Mouse (Mus musculus) ES-Bruce4 (cell line): ENCODE results near the gene B9d1. TPM values are rescaled to one million over a fixed set of nuclear protein-coding genes. Genes with fewer than 3 reads are reported as not detected.

Experiments used
- H3K27ac ChIP-seq: 2 replicates; pipeline ENCODE4 v1.5.1; 2012; ENCODE audit warnings: low read length, inconsistent platforms; ENCODE audit not compliant: insufficient read depth
- H3K27me3 ChIP-seq: 2 replicates; pipeline ENCODE4 v1.6.1; 2012; ENCODE audit warnings: mild to moderate bottlenecking, low read length, inconsistent platforms; ENCODE audit not compliant: control insufficient read depth, poor library complexity, insufficient read depth, severe bottlenecking
- H3K36me3 ChIP-seq: 2 replicates; pipeline ENCODE4 v1.6.1; 2012; ENCODE audit warnings: inconsistent platforms, mild to moderate bottlenecking, low read length, moderate library complexity; ENCODE audit not compliant: control insufficient read depth, poor library complexity, insufficient read depth, severe bottlenecking
- H3K4me1 ChIP-seq: one replicate; pipeline ENCODE4 v1.8.1; 2011; ENCODE audit warnings: low read length; ENCODE audit not compliant: control insufficient read depth, insufficient read depth
- H3K4me3 ChIP-seq: 2 replicates; pipeline ENCODE4 v1.5.1; 2011; ENCODE audit warnings: low read depth, mild to moderate bottlenecking, low read length
- H3K9ac ChIP-seq: 2 replicates; pipeline ENCODE4 v1.6.1; 2012; ENCODE audit warnings: low read depth, mild to moderate bottlenecking, inconsistent platforms; ENCODE audit not compliant: poor library complexity, severe bottlenecking
- H3K9me3 ChIP-seq: replicated peaks from 2 replicates; pipeline ENCODE4 v1.6.1; 2012; ENCODE audit warnings: mild to moderate bottlenecking, low read length, inconsistent platforms; ENCODE audit not compliant: control insufficient read depth, poor library complexity, insufficient read depth, severe bottlenecking
- CTCF ChIP-seq: IDR thresholded peaks from one replicate; pipeline ENCODE4 v1.8.1; 2011; ENCODE audit warnings: low read depth, low read length
- EP300 ChIP-seq: IDR thresholded peaks from 2 replicates; pipeline ENCODE4 v1.6.1; 2011; ENCODE audit warnings: low read depth, low read length; ENCODE audit not compliant: insufficient read depth
- POLR2A ChIP-seq: IDR thresholded peaks from one replicate; pipeline ENCODE4 v1.8.1; 2011; ENCODE audit warnings: low read length; ENCODE audit not compliant: insufficient read depth
- polyA plus RNA-seq: library from polyadenylated mRNA; stranded (reverse); fragments of >200 nt; gene quantifications from 2 replicates; pipeline ENCODE4 v1.2.4, GENCODE M21; 2011; ENCODE audit warnings: low read depth; ENCODE audit not compliant: missing spikeins, insufficient read depth, insufficient read length

Gene B9d1
- polyA plus RNA-seq, 1 experiment = 18.7 TPM

- peaks cover 2% of the 10 kb centered on the region for H3K4me1 ChIP-seq
- no peaks in the 10 kb centered on the region for H3K27me3 ChIP-seq
- no peak for TF ChIP-seq POLR2A
- no peak for TF ChIP-seq CTCF
- TF ChIP-seq EP300 = no peak
- no peaks in the 10 kb centered on the region for H3K9me3 ChIP-seq
- no peak overlapping the region for H3K4me3 ChIP-seq
- H3K36me3 ChIP-seq = no peaks in the 10 kb centered on the region
- H3K9ac ChIP-seq = no peak overlapping the region
- H3K27ac ChIP-seq = no peak overlapping the region
These were observed 57.5 kb downstream of the B9d1 start for GRCm38 (mm10) chr11:61562421-61562820.

Other genes starting within 250 kb of the B9d1 start
- 21.3 and 22.4 TPM in 2 replicates for gene Aldh3a2, start 237.7 kb upstream of the B9d1 start, polyA plus RNA-seq
- not detected in 2 replicates for gene Slc47a2, start 162.3 kb upstream of the B9d1 start, polyA plus RNA-seq
- 0.43 TPM in 1 of 2 replicates, not detected in the other for gene Slc47a1, start 126.8 kb upstream of the B9d1 start, polyA plus RNA-seq
- not detected in 2 replicates for gene Rnf112, start 51.0 kb upstream of the B9d1 start, polyA plus RNA-seq
- 1.3 and 1.9 TPM in 2 replicates for gene Mfap4, start 19.7 kb upstream of the B9d1 start, polyA plus RNA-seq
- gene Mapk7, start 10.7 kb upstream of the B9d1 start, polyA plus RNA-seq = 33.3 and 35.1 TPM in 2 replicates
- 70.0 and 76.0 TPM in 2 replicates for gene Epn2, start 74.5 kb downstream of the B9d1 start, polyA plus RNA-seq
- gene Grap, start 148.1 kb downstream of the B9d1 start, polyA plus RNA-seq = not detected in 2 replicates
- 7.7 and 8.7 TPM in 2 replicates for gene Fam83g, start 178.9 kb downstream of the B9d1 start, polyA plus RNA-seq
- gene Slc5a10, start 215.7 kb downstream of the B9d1 start, polyA plus RNA-seq = 0.35 TPM in 1 of 2 replicates, not detected in the other